Mouse (Mus musculus): ENCODE measurements around the gene Trappc6b. TPM values are rescaled to one million over a fixed set of nuclear protein-coding genes. Genes with fewer than 3 reads are reported as not detected.
A peak's percentile ranks its signal among the peaks of the same experiment; 100 is the strongest.

Gene Trappc6b
- polyA plus RNA-seq, 1 experiment from 2014 or later: 114 TPM

DNA sequence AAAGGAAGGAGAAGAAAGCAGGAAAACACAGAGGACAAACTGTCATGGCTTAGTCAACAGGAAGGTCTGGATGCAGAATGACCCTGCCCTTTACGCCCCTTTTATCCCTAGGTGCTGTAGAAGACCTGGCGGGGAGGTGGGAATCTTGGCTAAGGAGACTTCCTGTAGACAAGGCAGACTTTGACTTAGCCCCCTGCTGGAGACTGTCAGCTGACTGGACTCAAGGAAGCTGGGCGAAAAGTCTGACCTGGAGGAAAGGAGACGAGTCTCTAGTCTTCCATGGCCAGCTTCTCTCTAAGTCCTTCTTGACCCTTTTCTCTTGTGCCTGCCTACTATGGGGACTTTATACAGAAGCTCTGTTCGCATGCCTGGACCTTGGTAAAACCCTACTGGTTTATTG, 23.2 kb upstream of the Trappc6b start:
- Histone ChIP-seq H3K27me3 (ENCODE audit: control insufficient read depth, insufficient read depth, low read length) (no peaks in the 10 kb centered on the region), H3K9ac (replicated peaks; ENCODE audit: low read length) (no peak overlapping the region), H3K4me2 (ENCODE audit: low read length) (no peak overlapping the region), H3K4me3 (replicated peaks; ENCODE audit: low read depth, low read length) (no peak overlapping the region), H3K36me3 (ENCODE audit: control insufficient read depth, insufficient read depth, low read length) (no peaks in the 10 kb centered on the region), H3K4me1 (ENCODE audit: control insufficient read depth, insufficient read depth, low read length) (no peaks in the 10 kb centered on the region), H3K9me3 (ENCODE audit: control insufficient read depth, low read length) (no peaks in the 10 kb centered on the region), H3K27ac (replicated peaks; ENCODE audit: low read depth, low read length) (no peak overlapping the region)
- DNase-seq (no peak), ATAC-seq (ENCODE audit: low FRiP score, low TSS enrichment) (no peak)
- WGBS: 79% methylated on average over 5 of the region's 5 CpGs

DNA sequence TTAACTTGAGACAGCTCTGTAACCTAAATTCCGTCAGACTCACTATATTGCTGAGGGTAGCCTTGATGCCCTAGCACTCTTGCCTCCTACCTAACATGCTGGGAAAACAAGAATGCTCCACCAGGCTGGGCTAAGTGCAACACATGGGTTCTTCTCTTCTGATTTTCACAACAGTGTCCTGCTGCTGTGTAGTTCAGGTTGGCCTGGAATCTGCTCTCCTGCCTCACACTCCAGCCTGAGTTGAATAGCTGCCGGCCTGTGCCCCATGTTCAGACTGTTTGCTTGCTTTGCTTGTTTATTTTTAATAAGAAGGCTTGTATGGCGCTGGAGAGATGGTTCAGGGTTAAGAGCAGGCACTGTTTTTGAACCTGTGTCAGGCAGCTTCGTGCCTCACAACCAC, 19.2 kb upstream of the Trappc6b start:
- Histone ChIP-seq H3K36me3 (ENCODE audit: control insufficient read depth, insufficient read depth, low read length) (no peaks in the 10 kb centered on the region), H3K27me3 (ENCODE audit: control insufficient read depth, insufficient read depth, low read length) (no peaks in the 10 kb centered on the region), H3K9me3 (ENCODE audit: control insufficient read depth, low read length) (no peaks in the 10 kb centered on the region), H3K9ac (replicated peaks; ENCODE audit: low read length) (no peak overlapping the region), H3K4me2 (ENCODE audit: low read length) (no peak overlapping the region), H3K4me1 (ENCODE audit: control insufficient read depth, insufficient read depth, low read length) (no peaks in the 10 kb centered on the region), H3K27ac (replicated peaks; ENCODE audit: low read depth, low read length) (no peak overlapping the region), H3K4me3 (replicated peaks; ENCODE audit: low read depth, low read length) (no peak overlapping the region)
- DNase-seq: no peak
- no peak for ATAC-seq (ENCODE audit: low FRiP score, low TSS enrichment)
- 85% methylated on average over 4 of the region's 4 CpGs for WGBS

DNA sequence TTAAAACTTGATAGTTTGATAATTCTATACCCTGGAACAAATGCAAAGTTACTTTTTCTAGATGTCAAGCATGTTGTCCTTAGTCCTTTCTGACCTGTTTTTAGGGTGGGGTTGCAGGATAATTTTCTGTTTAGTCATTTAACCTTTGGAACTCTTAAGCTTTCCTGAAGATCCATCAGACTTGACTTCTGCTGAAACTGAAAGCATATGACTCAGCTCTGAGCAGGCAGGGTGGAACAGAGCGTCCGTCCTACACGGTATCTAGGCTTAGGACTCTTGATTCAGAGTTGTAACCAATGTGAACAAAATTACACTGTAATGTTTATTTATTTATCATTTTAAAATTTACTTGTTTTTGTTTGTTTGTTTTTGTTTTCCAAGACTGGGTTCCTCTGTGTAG, 16.6 kb upstream of the Trappc6b start:
- H3K27me3 ChIP-seq (ENCODE audit: control insufficient read depth, insufficient read depth, low read length): no peaks in the 10 kb centered on the region
- no peak for ATAC-seq (ENCODE audit: low FRiP score, low TSS enrichment)
- no peak overlapping the region for H3K4me3 ChIP-seq (replicated peaks; ENCODE audit: low read depth, low read length)
- H3K4me2 ChIP-seq (ENCODE audit: low read length): no peak overlapping the region
- H3K27ac ChIP-seq (replicated peaks; ENCODE audit: low read depth, low read length): no peak overlapping the region
- H3K4me1 ChIP-seq (ENCODE audit: control insufficient read depth, insufficient read depth, low read length): no peaks in the 10 kb centered on the region
- no peak overlapping the region for H3K9ac ChIP-seq (replicated peaks; ENCODE audit: low read length)
- no peaks in the 10 kb centered on the region for H3K9me3 ChIP-seq (ENCODE audit: control insufficient read depth, low read length)
- peaks cover 12% of the 10 kb centered on the region; the same call in 1 of the 2 replicates for H3K36me3 ChIP-seq (ENCODE audit: control insufficient read depth, insufficient read depth, low read length)
- DNase-seq: no peak
- WGBS: 97% methylated on average over 3 of the region's 3 CpGs

DNA sequence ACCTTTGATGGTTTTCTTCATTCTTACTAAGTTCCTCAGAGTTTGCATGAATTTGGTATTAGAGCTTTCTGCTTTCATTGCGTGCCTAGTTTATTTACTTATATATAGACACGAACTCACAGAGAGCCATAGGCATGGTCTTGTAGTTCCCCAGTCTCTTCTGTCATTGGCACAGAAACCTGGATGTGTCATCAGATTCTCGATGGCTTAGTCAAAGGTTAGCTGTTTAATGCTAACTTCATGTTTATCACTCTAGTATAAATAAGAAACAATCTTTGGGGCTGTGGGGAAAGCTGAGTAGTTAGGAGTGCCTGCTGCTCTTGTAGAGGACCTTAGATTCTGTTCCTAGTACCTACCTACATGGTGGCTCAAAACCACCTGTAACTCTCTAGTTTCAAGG, 15.7 kb upstream of the Trappc6b start:
- WGBS: 94% methylated on average over 3 of the region's 3 CpGs
- no peak for ATAC-seq (ENCODE audit: low FRiP score, low TSS enrichment)
- no peaks in the 10 kb centered on the region for H3K27me3 ChIP-seq (ENCODE audit: control insufficient read depth, insufficient read depth, low read length)

DNA sequence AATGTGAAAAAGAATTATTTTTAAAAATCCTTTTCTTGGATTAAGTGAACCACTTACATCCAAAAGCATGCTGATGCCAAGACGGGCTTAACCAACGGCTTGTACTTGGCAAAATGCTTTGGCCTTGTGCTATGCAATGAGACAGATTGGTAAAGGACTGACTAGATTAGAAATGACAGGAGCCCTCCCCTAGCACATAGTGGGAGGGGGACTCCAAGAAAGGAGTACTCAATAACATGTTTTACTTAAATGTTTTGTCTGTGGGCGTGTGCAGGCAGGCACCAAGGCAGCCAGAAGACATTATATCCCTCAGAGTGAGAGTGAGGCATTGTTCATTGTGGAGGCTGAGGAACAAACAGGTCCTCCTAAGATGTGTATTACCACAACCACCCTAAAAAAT, 12.8 kb upstream of the Trappc6b start:
- 90% methylated on average over 3 of the region's 3 CpGs for WGBS
- DNase-seq: no peak
- no peaks in the 10 kb centered on the region for H3K9me3 ChIP-seq (ENCODE audit: control insufficient read depth, low read length)
- no peak overlapping the region for H3K4me3 ChIP-seq (replicated peaks; ENCODE audit: low read depth, low read length)
- no peak overlapping the region for H3K9ac ChIP-seq (replicated peaks; ENCODE audit: low read length)
- ATAC-seq (ENCODE audit: low FRiP score, low TSS enrichment): no peak
- no peak overlapping the region for H3K27ac ChIP-seq (replicated peaks; ENCODE audit: low read depth, low read length)
- no peak overlapping the region for H3K4me2 ChIP-seq (ENCODE audit: low read length)
- H3K27me3 ChIP-seq (ENCODE audit: control insufficient read depth, insufficient read depth, low read length): no peaks in the 10 kb centered on the region
- H3K36me3 ChIP-seq (ENCODE audit: control insufficient read depth, insufficient read depth, low read length): peaks cover 48% of the 10 kb centered on the region
- no peaks in the 10 kb centered on the region for H3K4me1 ChIP-seq (ENCODE audit: control insufficient read depth, insufficient read depth, low read length)

More for the DNA sequence above, 15.7 kb upstream of the Trappc6b start:
- Histone ChIP-seq H3K36me3 (ENCODE audit: control insufficient read depth, insufficient read depth, low read length) (peaks cover 19% of the 10 kb centered on the region), H3K4me1 (ENCODE audit: control insufficient read depth, insufficient read depth, low read length) (no peaks in the 10 kb centered on the region), H3K4me2 (ENCODE audit: low read length) (no peak overlapping the region), H3K9me3 (ENCODE audit: control insufficient read depth, low read length) (no peaks in the 10 kb centered on the region), H3K4me3 (replicated peaks; ENCODE audit: low read depth, low read length) (no peak overlapping the region), H3K9ac (replicated peaks; ENCODE audit: low read length) (no peak overlapping the region), H3K27ac (replicated peaks; ENCODE audit: low read depth, low read length) (no peak overlapping the region)
- no peak for DNase-seq

DNA sequence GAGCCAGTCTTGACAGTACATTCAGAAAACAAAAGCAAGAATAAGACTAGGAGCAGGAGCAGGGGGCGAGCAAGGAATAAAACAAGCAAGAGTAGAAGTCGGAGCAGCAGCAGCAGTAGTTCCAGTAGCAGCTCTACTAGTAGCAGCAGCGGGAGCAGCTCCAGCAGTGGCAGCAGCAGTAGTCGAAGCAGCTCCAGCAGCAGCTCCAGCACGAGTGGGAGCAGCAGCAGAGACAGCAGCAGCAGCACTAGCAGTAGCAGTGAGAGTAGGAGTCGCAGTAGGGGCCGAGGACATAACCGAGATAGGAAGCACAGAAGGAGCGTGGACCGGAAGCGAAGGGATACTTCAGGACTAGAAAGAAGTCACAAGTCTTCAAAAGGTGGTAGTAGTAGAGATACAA, 11.0 kb upstream of the Trappc6b start:
- Histone ChIP-seq H3K27me3 (ENCODE audit: control insufficient read depth, insufficient read depth, low read length) (no peaks in the 10 kb centered on the region), H3K36me3 (ENCODE audit: control insufficient read depth, insufficient read depth, low read length) (peaks cover 58% of the 10 kb centered on the region), H3K4me1 (ENCODE audit: control insufficient read depth, insufficient read depth, low read length) (peaks cover 4% of the 10 kb centered on the region), H3K4me2 (ENCODE audit: low read length) (no peak overlapping the region), H3K27ac (replicated peaks; ENCODE audit: low read depth, low read length) (no peak overlapping the region), H3K9ac (replicated peaks; ENCODE audit: low read length) (no peak overlapping the region), H3K4me3 (replicated peaks; ENCODE audit: low read depth, low read length) (no peak overlapping the region), H3K9me3 (ENCODE audit: control insufficient read depth, low read length) (no peaks in the 10 kb centered on the region)
- no peak for DNase-seq
- WGBS: 89% methylated on average over 11 of the region's 11 CpGs
- ATAC-seq (ENCODE audit: low FRiP score, low TSS enrichment): no peak

DNA sequence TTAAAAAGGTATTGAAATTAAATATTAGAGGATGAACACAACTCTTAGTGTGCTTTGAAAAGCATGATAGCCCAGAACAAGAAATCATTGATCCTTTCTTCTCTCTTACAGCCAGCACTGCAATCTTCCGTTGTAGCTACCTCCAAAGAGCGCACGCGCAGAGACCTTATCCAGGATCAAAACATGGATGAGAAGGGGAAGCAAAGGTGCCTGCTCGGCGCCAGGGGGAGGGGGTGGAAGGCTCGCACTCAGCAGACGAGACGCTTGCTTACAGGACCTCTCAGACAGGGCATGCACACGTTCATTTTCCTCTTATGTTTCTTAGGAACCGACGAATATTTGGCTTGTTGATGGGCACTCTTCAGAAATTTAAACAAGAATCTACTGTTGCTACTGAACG, 7.5 kb upstream of the Trappc6b start:
- Histone ChIP-seq H3K4me2 (ENCODE audit: low read length) (no peak overlapping the region), H3K36me3 (ENCODE audit: control insufficient read depth, insufficient read depth, low read length) (peaks cover 51% of the 10 kb centered on the region), H3K27me3 (ENCODE audit: control insufficient read depth, insufficient read depth, low read length) (no peaks in the 10 kb centered on the region), H3K9me3 (ENCODE audit: control insufficient read depth, low read length) (no peaks in the 10 kb centered on the region), H3K27ac (replicated peaks; ENCODE audit: low read depth, low read length) (no peak overlapping the region), H3K4me3 (replicated peaks; ENCODE audit: low read depth, low read length) (no peak overlapping the region), H3K9ac (replicated peaks; ENCODE audit: low read length) (no peak overlapping the region), H3K4me1 (ENCODE audit: control insufficient read depth, insufficient read depth, low read length) (peaks cover 4% of the 10 kb centered on the region)
- WGBS: 94% methylated on average over 13 of the region's 13 CpGs
- ATAC-seq (ENCODE audit: low FRiP score, low TSS enrichment): no peak
- no peak for DNase-seq

DNA sequence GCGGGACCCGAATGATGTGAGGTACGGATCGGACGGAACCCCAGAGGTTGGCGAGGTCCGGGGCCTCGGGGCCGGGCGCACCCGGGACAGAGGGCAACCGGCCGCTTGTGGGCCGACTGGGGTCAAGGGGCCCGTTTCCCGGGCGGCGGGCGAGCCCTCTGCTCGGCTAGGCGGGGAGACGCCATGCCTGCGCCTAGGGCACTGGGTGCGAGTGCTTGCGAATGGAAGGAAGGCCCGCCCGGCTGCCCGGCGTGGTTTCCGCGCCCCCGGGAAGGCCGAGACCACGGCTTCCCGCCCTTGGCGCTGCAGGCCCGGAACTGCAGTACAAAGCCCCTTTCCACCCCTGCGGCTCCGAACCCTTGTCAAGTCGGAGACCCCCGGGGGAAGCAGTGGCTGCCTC, 5.8 kb upstream of the Trappc6b start:
- peaks cover 40% of the 10 kb centered on the region for H3K36me3 ChIP-seq (ENCODE audit: control insufficient read depth, insufficient read depth, low read length)
- peak overlapping the region; percentile 99 for H3K9ac ChIP-seq (replicated peaks; ENCODE audit: low read length)
- H3K27ac ChIP-seq (replicated peaks; ENCODE audit: low read depth, low read length): peak overlapping the region; percentile 92
- peak; percentile 59; the same call in 1 of the 2 replicates for ATAC-seq (ENCODE audit: low FRiP score, low TSS enrichment)
- no peak for DNase-seq
- peak overlapping the region; percentile 84 for H3K4me2 ChIP-seq (ENCODE audit: low read length)
- H3K4me3 ChIP-seq (replicated peaks; ENCODE audit: low read depth, low read length): peak overlapping the region; percentile 89
- H3K4me1 ChIP-seq (ENCODE audit: control insufficient read depth, insufficient read depth, low read length): peaks cover 4% of the 10 kb centered on the region
- WGBS: under 1% methylated on average over 41 of the region's 41 CpGs
- H3K27me3 ChIP-seq (ENCODE audit: control insufficient read depth, insufficient read depth, low read length): no peaks in the 10 kb centered on the region
- no peaks in the 10 kb centered on the region for H3K9me3 ChIP-seq (ENCODE audit: control insufficient read depth, low read length)

DNA sequence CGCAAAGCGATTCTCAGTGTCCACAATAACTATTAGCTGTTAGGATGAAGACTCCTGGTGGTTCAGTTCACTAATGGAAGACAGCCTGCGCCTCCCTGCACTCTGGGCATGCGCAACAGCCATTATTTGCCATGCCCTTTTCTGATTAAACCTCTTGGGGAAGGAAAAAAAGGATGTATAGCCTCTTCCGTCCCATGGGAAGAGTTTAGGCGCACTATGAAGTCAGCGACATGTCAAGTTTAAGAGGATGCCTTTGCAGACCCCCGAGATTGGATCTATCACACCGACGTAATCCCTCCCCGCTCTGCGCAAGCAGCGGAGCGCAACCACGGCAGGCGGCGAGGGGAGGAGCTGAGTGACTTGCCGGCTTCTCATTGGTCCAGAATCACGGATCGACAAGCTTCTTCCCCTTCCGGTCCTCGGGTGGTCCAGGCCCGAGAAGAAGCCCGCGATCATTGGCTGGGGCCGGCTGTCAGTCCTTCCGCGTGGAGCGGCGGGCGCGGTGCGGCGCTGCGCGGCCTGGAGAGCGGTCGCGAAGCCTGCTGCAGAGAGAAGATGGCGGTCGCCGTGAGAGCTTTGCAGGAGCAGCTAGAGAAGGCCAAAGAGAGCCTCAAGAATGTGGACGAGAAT, 5.3 kb upstream of the Trappc6b start, which contains the start of gene Pnn:
Gene Pnn, plus strand, starts transcription at position 437 of the 630 bp plus-strand sequence.
- peak within 1 kb of the TSS; percentile 89 for H3K4me3 ChIP-seq (replicated peaks; ENCODE audit: low read depth, low read length)
- H3K9ac ChIP-seq (replicated peaks; ENCODE audit: low read length): peak within 1 kb of the TSS; percentile 99
- peak within 1 kb of the TSS; percentile 92 for H3K27ac ChIP-seq (replicated peaks; ENCODE audit: low read depth, low read length)
- ATAC-seq (ENCODE audit: low FRiP score, low TSS enrichment) (peak; percentile 100), DNase-seq (peak; percentile 98)
- H3K4me2 ChIP-seq (ENCODE audit: low read length): peak within 1 kb of the TSS; percentile 84
- H3K9me3 ChIP-seq (ENCODE audit: control insufficient read depth, low read length): no peaks in the 10 kb centered on the region
- under 1% methylated on average over 43 of the region's 43 CpGs for WGBS
- H3K27me3 ChIP-seq (ENCODE audit: control insufficient read depth, insufficient read depth, low read length): no peaks in the 10 kb centered on the region
- peaks cover 35% of the 10 kb centered on the region for H3K36me3 ChIP-seq (ENCODE audit: control insufficient read depth, insufficient read depth, low read length)
- H3K4me1 ChIP-seq (ENCODE audit: control insufficient read depth, insufficient read depth, low read length): peaks cover 4% of the 10 kb centered on the region
